Mouse (Mus musculus) G1E (cell line): ENCODE results near the gene Msx1. TPM values are rescaled to one million over a fixed set of nuclear protein-coding genes. Genes with fewer than 3 reads are reported as not detected.

ENCODE experiments used
- ATAC-seq: 2 replicates; pipeline ENCODE4 v1.8.0; 2016; ENCODE audit warnings: mild to moderate bottlenecking; ENCODE audit not compliant: insufficient number of reproducible peaks, poor library complexity, low FRiP score, severe bottlenecking; ENCODE audit errors: extremely low read depth
- DNase-seq: peaks from one replicate; pipeline ENCODE4 v3.0.0; 2012; ENCODE audit warnings: low spot score
- H3K27me3 ChIP-seq: 2 replicates; pipeline ENCODE4 v1.6.1; 2012; ENCODE audit warnings: mild to moderate bottlenecking, low read length, inconsistent platforms; ENCODE audit not compliant: insufficient read depth
- H3K36me3 ChIP-seq: replicated peaks from 2 replicates; pipeline ENCODE3; 2012; ENCODE audit warnings: mild to moderate bottlenecking, inconsistent platforms
- H3K4me1 ChIP-seq: 2 replicates; pipeline ENCODE4 v1.6.1; 2012; ENCODE audit warnings: low read depth, low read length, inconsistent platforms, mixed read lengths; ENCODE audit not compliant: insufficient read depth
- H3K4me3 ChIP-seq: 2 replicates; pipeline ENCODE4 v1.5.1; 2012; ENCODE audit warnings: low read depth, mild to moderate bottlenecking, inconsistent platforms, low read length, moderate library complexity, mixed read lengths
- H3K9me3 ChIP-seq: replicated peaks from 2 replicates; pipeline ENCODE4 v1.6.1; 2012; ENCODE audit warnings: inconsistent platforms
- CTCF ChIP-seq: IDR thresholded peaks from 2 replicates; pipeline ENCODE4 v1.5.1; 2012; ENCODE audit warnings: low read depth, low read length, inconsistent platforms, mixed read lengths
- GATA1 ChIP-seq: IDR thresholded peaks from 2 replicates; pipeline ENCODE4 v1.6.1; 2012; ENCODE audit warnings: borderline replicate concordance, low read length, inconsistent platforms, mixed read lengths
- GATA2 ChIP-seq: IDR thresholded peaks from 2 replicates; pipeline ENCODE4 v1.6.1; 2012; ENCODE audit warnings: low read depth, low read length, inconsistent platforms, borderline replicate concordance
- POLR2AphosphoS5 ChIP-seq: IDR thresholded peaks from 2 replicates; pipeline ENCODE4 v1.6.1; 2012; ENCODE audit warnings: low read depth, low read length, inconsistent platforms; ENCODE audit not compliant: insufficient replicate concordance
- TAL1 ChIP-seq: conservative IDR thresholded peaks from 2 replicates; pipeline ENCODE4 v1.6.1; 2012; ENCODE audit warnings: low read depth, low read length, inconsistent platforms, mixed read lengths
- polyA plus RNA-seq: library from polyadenylated mRNA; stranded (reverse); fragments of >175 nt; gene quantifications from 2 replicates; pipeline ENCODE4 v1.2.3, GENCODE M21; 2012
- total RNA-seq, 2 experiments: library from RNA; stranded (forward) in 1 of 2; stranded (reverse) in 1 of 2; fragments of 200-1000 nt in 1 of 2; fragments of >200 nt in 1 of 2; fragmentation: Nextera tagmentation in 1 of 2; gene quantifications; 2 replicates each; pipeline ENCODE4 v1.2.3; 2014 to 2017

Gene Msx1
- total and polyA plus RNA-seq, 3 experiments = not detected

DNA sequence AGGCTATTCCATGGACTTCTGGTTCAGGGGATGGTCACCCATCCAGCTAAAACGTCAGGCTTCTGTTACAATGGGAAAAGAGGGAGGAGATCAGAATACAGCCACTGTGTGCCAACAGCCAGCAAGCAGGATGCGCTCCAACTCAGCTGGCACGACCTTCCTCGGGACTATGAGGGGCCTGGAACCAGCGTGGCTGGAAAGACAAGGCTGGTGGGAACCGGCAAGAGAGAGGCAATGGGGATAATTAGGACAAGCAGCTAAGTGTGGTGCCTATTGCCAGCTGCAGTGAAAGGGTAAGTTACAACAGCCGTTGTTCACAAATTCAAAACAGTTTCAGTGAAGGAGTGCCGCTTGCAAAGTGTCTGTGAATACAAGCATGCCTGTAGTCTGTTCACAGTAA lies 41.1 kb downstream of the Msx1 start:
- no peaks in the 10 kb centered on the region for H3K27me3 ChIP-seq
- H3K9me3 ChIP-seq = peaks cover 10% of the 10 kb centered on the region
- TF ChIP-seq POLR2AphosphoS5 (no peak), GATA1 (no peak), GATA2 (no peak), TAL1 (no peak), CTCF (no peak)

DNA sequence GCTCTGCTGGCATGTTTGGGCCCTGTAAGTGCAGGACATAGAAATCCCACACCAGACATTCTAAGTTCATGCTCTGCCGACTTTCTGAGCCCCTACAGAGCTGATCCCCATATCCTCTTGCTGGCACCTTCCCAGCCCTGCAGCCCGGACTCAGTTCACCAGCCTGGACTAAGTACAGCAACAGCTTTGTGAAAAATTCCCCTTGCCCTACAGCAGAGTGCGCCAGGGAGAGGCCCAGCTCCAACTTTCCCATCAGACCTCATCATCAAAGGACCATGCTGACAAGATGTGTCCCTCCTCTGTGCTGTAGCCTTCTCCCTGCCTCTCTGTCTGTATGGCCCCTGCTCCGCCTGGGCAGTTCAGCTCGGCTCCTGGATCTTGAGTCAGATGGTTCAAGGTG lies 48.7 kb downstream of the Msx1 start:
- TF ChIP-seq TAL1 (no peak), POLR2AphosphoS5 (no peak), GATA2 (no peak), GATA1 (no peak)
- peaks cover 18% of the 10 kb centered on the region for H3K9me3 ChIP-seq
- no peaks in the 10 kb centered on the region for H3K4me1 ChIP-seq
- H3K27me3 ChIP-seq = no peaks in the 10 kb centered on the region
- DNase-seq (no peak), ATAC-seq (no peak)
- no peaks in the 10 kb centered on the region for H3K36me3 ChIP-seq
- H3K4me3 ChIP-seq = no peak overlapping the region

More for the DNA sequence above, 41.1 kb downstream of the Msx1 start:
- ATAC-seq (no peak), DNase-seq (no peak)
- Histone ChIP-seq H3K36me3 (no peaks in the 10 kb centered on the region), H3K4me1 (no peaks in the 10 kb centered on the region), H3K4me3 (no peak overlapping the region)

DNA sequence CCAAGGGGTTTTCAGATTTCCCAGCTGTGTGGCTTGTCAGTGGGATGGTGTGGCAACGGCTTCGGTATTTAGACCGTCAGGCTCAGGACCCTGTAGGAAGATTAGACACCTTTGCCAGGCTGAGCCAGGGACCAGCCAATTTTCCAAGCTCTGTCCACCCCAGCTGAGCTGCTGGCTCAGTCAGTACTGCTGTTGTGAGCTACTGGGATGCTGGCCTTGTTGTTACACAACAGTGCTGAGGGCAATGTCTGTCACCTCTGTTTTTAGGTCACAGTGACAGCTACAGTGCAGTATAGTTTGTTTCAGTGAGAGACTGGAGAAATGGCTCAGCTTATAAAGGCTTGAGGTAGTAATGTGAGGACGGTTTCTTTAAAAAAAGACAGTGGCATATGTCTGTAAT lies 50.4 kb downstream of the Msx1 start:
- H3K36me3 ChIP-seq = no peaks in the 10 kb centered on the region
- no peaks in the 10 kb centered on the region for H3K4me1 ChIP-seq
- peaks cover 16% of the 10 kb centered on the region; the same call in 1 of the 2 replicates for H3K9me3 ChIP-seq
- H3K4me3 ChIP-seq = no peak overlapping the region
- ATAC-seq (no peak), DNase-seq (no peak)
- TF ChIP-seq CTCF = no peak
- no peak for TF ChIP-seq GATA1
- TF ChIP-seq POLR2AphosphoS5 = no peak
- TF ChIP-seq TAL1 = no peak
- no peak for TF ChIP-seq GATA2
- no peaks in the 10 kb centered on the region for H3K27me3 ChIP-seq

DNA sequence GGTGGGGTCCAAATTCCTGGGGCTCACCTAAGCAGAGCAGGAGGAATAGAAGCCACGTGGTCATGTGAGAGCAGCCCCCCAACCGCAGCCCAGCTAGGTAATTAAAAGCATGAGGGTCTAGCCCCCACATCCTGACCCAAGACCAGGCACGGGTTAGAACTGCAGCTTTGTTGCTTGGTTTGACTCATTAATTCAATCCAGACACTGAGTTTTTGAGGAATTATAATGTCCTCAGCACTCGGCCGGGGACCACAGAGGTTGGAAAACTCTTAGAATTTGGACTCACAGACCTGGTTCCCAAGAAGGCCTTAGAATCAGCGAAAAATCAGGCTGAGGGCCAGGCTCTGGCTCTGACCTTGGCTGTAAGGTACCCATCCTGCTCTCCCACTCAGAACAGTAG lies 53.5 kb downstream of the Msx1 start:
- no peak for ATAC-seq
- Histone ChIP-seq H3K4me3 (no peak overlapping the region), H3K27me3 (no peaks in the 10 kb centered on the region), H3K9me3 (peaks cover 16% of the 10 kb centered on the region; the same call in 1 of the 2 replicates), H3K4me1 (no peaks in the 10 kb centered on the region), H3K36me3 (no peaks in the 10 kb centered on the region)
- DNase-seq = no peak
- TF ChIP-seq TAL1 (no peak), GATA1 (no peak), CTCF (no peak), POLR2AphosphoS5 (no peak), GATA2 (no peak)

Other genes with a start within 250 kb of the Msx1 start
- gene Stk32b, start 107.4 kb downstream of the Msx1 start, total RNA-seq (2014; fragmentation: Nextera tagmentation) = not detected in 2 replicates
- gene Stk32b, start 107.4 kb downstream of the Msx1 start, total RNA-seq (2017) = 0.05 TPM in 1 of 2 replicates, not detected in the other
- not detected in 2 replicates for gene Stk32b, start 107.4 kb downstream of the Msx1 start, polyA plus RNA-seq
- gene Cytl1, start 89.1 kb downstream of the Msx1 start, total RNA-seq (2014; fragmentation: Nextera tagmentation) = not detected in 2 replicates
- not detected in 2 replicates for gene Cytl1, start 89.1 kb downstream of the Msx1 start, total RNA-seq (2017)
- gene Cytl1, start 89.1 kb downstream of the Msx1 start, polyA plus RNA-seq = not detected in 2 replicates
- gene Stx18, start 214.2 kb upstream of the Msx1 start, total RNA-seq (2014; fragmentation: Nextera tagmentation) = 30.3 and 32.7 TPM in 2 replicates
- gene Stx18, start 214.2 kb upstream of the Msx1 start, total RNA-seq (2017) = 35.5 and 38.4 TPM in 2 replicates
- gene Stx18, start 214.2 kb upstream of the Msx1 start, polyA plus RNA-seq = 20.3 and 21.9 TPM in 2 replicates